Mouse (Mus musculus) bone marrow, adult 2 months (tissue): ENCODE results near the gene Timp4.

Experiments
- CTCF ChIP-seq: fragments of 200-500 bp; IDR thresholded peaks from 2 replicates; pipeline ENCODE4 v1.5.1; 2011; ENCODE audit warnings: low read length, control low read depth; ENCODE audit not compliant: control insufficient read depth, insufficient read depth
- POLR2A ChIP-seq: fragments of 200-500 bp; IDR thresholded peaks from 2 replicates; pipeline ENCODE4 v1.6.1; 2011; ENCODE audit warnings: low read depth, mild to moderate bottlenecking, control low read depth, low read length, borderline replicate concordance; ENCODE audit not compliant: control insufficient read depth

DNA sequence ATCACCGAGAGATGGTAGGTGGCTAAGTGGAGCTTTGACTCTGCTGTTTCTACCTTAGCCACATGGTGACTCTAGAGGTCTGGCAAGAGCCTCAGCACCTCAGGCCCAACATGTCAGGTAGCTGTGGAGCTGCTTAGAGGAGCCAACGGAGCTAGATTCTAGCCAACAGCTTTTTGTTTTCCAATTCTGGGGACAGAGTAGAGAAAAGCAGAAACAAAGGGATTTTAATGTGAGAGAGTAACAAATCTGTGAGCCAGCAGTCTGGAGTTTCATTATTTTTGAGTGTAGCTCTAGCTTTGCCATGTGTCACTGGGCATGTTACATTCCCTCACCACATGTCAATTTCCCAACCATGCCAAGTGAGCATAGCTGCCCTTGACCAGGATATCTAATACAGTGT lies 7.8 kb downstream of the Timp4 start:
- no peak for TF ChIP-seq CTCF
- TF ChIP-seq POLR2A, result no peak
